Mouse (Mus musculus) liver, embryonic 14.5 days (tissue): Measurements from ENCODE around the gene Kbtbd3. TPM values are rescaled to one million over a fixed set of nuclear protein-coding genes. Genes with fewer than 3 reads are reported as not detected.

Source experiments
- ATAC-seq: fragments of 200-750 bp; cut with Nextera tagmentation; 2 replicates; pipeline ENCODE4 v1.8.0; 2017; ENCODE audit warnings: moderate number of reproducible peaks, mild to moderate bottlenecking, moderate library complexity; ENCODE audit not compliant: insufficient read depth
- DNase-seq, 3 experiments: peaks; one replicate each; pipeline ENCODE4 v3.0.0-alpha.2; 2012 to 2013; ENCODE audit warnings: low read depth in 3 of 3, low spot score in 3 of 3
- H3K27ac ChIP-seq: fragments of 300-500 bp; sonication (generic); 2 replicates; pipeline ENCODE4 v1.5.1; 2014; ENCODE audit warnings: moderate library complexity, mild to moderate bottlenecking, control low read depth, inconsistent platforms
- H3K27me3 ChIP-seq: fragments of 300-500 bp; sonication (generic); 2 replicates; pipeline ENCODE4 v1.6.1; 2014; ENCODE audit warnings: mild to moderate bottlenecking, low read length, moderate library complexity; ENCODE audit not compliant: control insufficient read depth, insufficient read depth
- H3K36me3 ChIP-seq: fragments of 300-500 bp; sonication (generic); replicated peaks from 2 replicates; pipeline ENCODE4 v1.6.1; 2014; ENCODE audit warnings: low read depth; ENCODE audit not compliant: control insufficient read depth, insufficient read depth
- H3K4me1 ChIP-seq, 2 experiments: fragments of 200-500 bp in 1 of 2; fragments of 300-500 bp in 1 of 2; sonication (generic) in 1 of 2; replicated peaks; 2 replicates each; pipeline ENCODE4 v1.6.1; 2012 to 2014; ENCODE audit warnings: antibody characterized with exemption in 1 of 2, inconsistent platforms in 1 of 2, low read length in 1 of 2; ENCODE audit not compliant: control insufficient read depth in 2 of 2, insufficient read depth in 2 of 2
- H3K4me2 ChIP-seq: fragments of 300-500 bp; sonication (generic); 2 replicates; pipeline ENCODE4 v1.6.1; 2014; ENCODE audit warnings: low read depth, mild to moderate bottlenecking, control low read depth, moderate library complexity
- H3K4me3 ChIP-seq, 2 experiments: fragments of 200-500 bp in 1 of 2; fragments of 300-500 bp in 1 of 2; sonication (generic) in 1 of 2; 2 replicates each; pipeline ENCODE4 v1.5.1; 2012 to 2014; ENCODE audit warnings: low read depth in 2 of 2, low read length in 2 of 2, mild to moderate bottlenecking in 2 of 2, control low read depth in 1 of 2, inconsistent platforms in 1 of 2, moderate library complexity in 1 of 2; ENCODE audit not compliant: insufficient read depth in 1 of 2
- H3K9ac ChIP-seq: fragments of 300-500 bp; sonication (generic); replicated peaks from 2 replicates; pipeline ENCODE4 v1.6.1; 2014; ENCODE audit warnings: mild to moderate bottlenecking, control low read depth, moderate library complexity
- H3K9me3 ChIP-seq: fragments of 300-500 bp; sonication (generic); 2 replicates; pipeline ENCODE4 v1.6.1; 2016; ENCODE audit warnings: low read length, mixed read lengths; ENCODE audit not compliant: control insufficient read depth
- CTCF ChIP-seq: IDR thresholded peaks from 2 replicates; pipeline ENCODE4 v1.5.1; 2016; ENCODE audit warnings: antibody characterized with exemption, low read depth, control low read depth
- EP300 ChIP-seq: IDR thresholded peaks from 2 replicates; pipeline ENCODE4 v1.6.1; 2016; ENCODE audit warnings: antibody characterized with exemption, low read depth
- WGBS: fragments of 180-500 bp; shearing (Covaris S2); extraction: QIAGEN DNeasy Blood & Tissue Kit; methylation state at CpG from one replicate; pipeline ENCODE4 v1.1.7; 2014; ENCODE audit not compliant: insufficient replicate concordance; 5-methylcytosine and 5-hydroxymethylcytosine counted together
- polyA plus RNA-seq, 2 experiments: library from polyadenylated mRNA; depleted of rRNA in 1 of 2; stranded (reverse) in 1 of 2; unstranded in 1 of 2; fragments of >200 nt; fragmentation: Nextera tagmentation in 1 of 2; extraction: Ambion mirVana in 1 of 2; gene quantifications; 2 replicates each; pipeline versions ENCODE4 v1.2.1 to v1.2.3; 2012 to 2014

Kbtbd3 gene
- polyA plus RNA-seq, 2 experiments: 1.2 to 3.4 TPM

GRCm38 (mm10) chr9:4300466-4300865 is 9.2 kb upstream of the Kbtbd3 start:
- no peaks in the 10 kb centered on the region for H3K9me3 ChIP-seq
- no peak overlapping the region for H3K4me3 ChIP-seq
- peaks cover 9% of the 10 kb centered on the region for H3K36me3 ChIP-seq
- ATAC-seq (no peak), DNase-seq (no peak)
- no peaks in the 10 kb centered on the region for H3K27me3 ChIP-seq
- no peak overlapping the region for H3K27ac ChIP-seq
- TF ChIP-seq EP300: no peak
- no peak for TF ChIP-seq CTCF
- no peak overlapping the region for H3K4me2 ChIP-seq
- 39% methylated on average over 2 of the region's 2 CpGs for WGBS
- H3K4me1 ChIP-seq: no peaks in the 10 kb centered on the region
- H3K9ac ChIP-seq: no peak overlapping the region

GRCm38 (mm10) chr9:4304867-4305266 is 4.8 kb upstream of the Kbtbd3 start:
- H3K4me1 ChIP-seq: peaks cover 0 to 4% of the 10 kb centered on the region in 2 experiments; a peak in 3 of 4 replicates
- no peaks in the 10 kb centered on the region for H3K27me3 ChIP-seq
- TF ChIP-seq CTCF (no peak; the same call in 1 of the 2 replicates), EP300 (no peak)
- H3K4me3 ChIP-seq: no peak overlapping the region
- no peak overlapping the region for H3K4me2 ChIP-seq
- H3K9me3 ChIP-seq: no peaks in the 10 kb centered on the region
- DNase-seq (no peak), ATAC-seq (no peak)
- no peak overlapping the region for H3K9ac ChIP-seq
- H3K27ac ChIP-seq: no peak overlapping the region
- peaks cover 3% of the 10 kb centered on the region for H3K36me3 ChIP-seq
- WGBS: 41% methylated on average over 1 of the region's 1 CpGs

- peak; percentile 53 for ATAC-seq
- H3K4me2 ChIP-seq: peak overlapping the region; percentile 91
- H3K9ac ChIP-seq: peak overlapping the region; percentile 77
- 0 out of 2 replicates have a peak, but pooled peaks have one; percentile 10 for TF ChIP-seq EP300
- TF ChIP-seq CTCF: no peak
- H3K4me3 ChIP-seq: peak overlapping the region; percentile 74 to 78
- peak overlapping the region; percentile 87 for H3K27ac ChIP-seq
- H3K36me3 ChIP-seq: no peaks in the 10 kb centered on the region
- no peaks in the 10 kb centered on the region for H3K9me3 ChIP-seq
- DNase-seq: peak in 1 of 3 experiments; percentile 16
- under 1% methylated on average over 36 of the region's 36 CpGs for WGBS
- no peaks in the 10 kb centered on the region for H3K27me3 ChIP-seq
- peaks cover 7 to 10% of the 10 kb centered on the region in 2 experiments for H3K4me1 ChIP-seq
These were observed 844 bp upstream of the Kbtbd3 start for GRCm38 (mm10) chr9:4308628-4309350.

- TF ChIP-seq EP300 (no peak), CTCF (no peak)
- H3K27me3 ChIP-seq: no peaks in the 10 kb centered on the region
- peak overlapping the region; percentile 91 for H3K4me2 ChIP-seq
- H3K9ac ChIP-seq: peak overlapping the region; percentile 87
- H3K9me3 ChIP-seq: no peaks in the 10 kb centered on the region
- H3K4me3 ChIP-seq: peak overlapping the region in 1 of 2 experiments; percentile 78; a peak in 3 of 4 replicates
- no peaks in the 10 kb centered on the region for H3K36me3 ChIP-seq
- H3K27ac ChIP-seq: no peak overlapping the region; the same call in 1 of the 2 replicates
- peaks cover 7 to 10% of the 10 kb centered on the region in 2 experiments for H3K4me1 ChIP-seq
- ATAC-seq (no peak), DNase-seq (peak in 1 of 3 experiments; percentile 22)
- WGBS: 23% methylated on average over 3 of the region's 3 CpGs
These were observed 1.1 kb downstream of the Kbtbd3 start for GRCm38 (mm10) chr9:4310706-4311105.

GRCm38 (mm10) chr9:4311162-4311561 is 1.5 kb downstream of the Kbtbd3 start:
- no peak for ATAC-seq
- TF ChIP-seq EP300: no peak
- TF ChIP-seq CTCF: peak; percentile 47
- peak overlapping the region; percentile 91 for H3K4me2 ChIP-seq
- no peak overlapping the region for H3K27ac ChIP-seq
- H3K27me3 ChIP-seq: no peaks in the 10 kb centered on the region
- H3K9me3 ChIP-seq: no peaks in the 10 kb centered on the region
- H3K4me1 ChIP-seq: peaks cover 7 to 10% of the 10 kb centered on the region in 2 experiments
- no peak overlapping the region; a peak in 1 of 4 replicates for H3K4me3 ChIP-seq
- 42% methylated on average over 3 of the region's 3 CpGs for WGBS
- H3K36me3 ChIP-seq: no peaks in the 10 kb centered on the region
- H3K9ac ChIP-seq: no peak overlapping the region
- peak in 1 of 3 experiments; percentile 41 for DNase-seq
